Mouse (Mus musculus): Measurements from ENCODE around the gene Gm28051. TPM values are rescaled to one million over a fixed set of nuclear protein-coding genes. Genes with fewer than 3 reads are reported as not detected.
A peak's percentile ranks its signal among the peaks of the same experiment; 100 is the strongest.

The Gm28051 gene
- polyA plus RNA-seq, 1 experiment from 2014 or later = not detected

DNA sequence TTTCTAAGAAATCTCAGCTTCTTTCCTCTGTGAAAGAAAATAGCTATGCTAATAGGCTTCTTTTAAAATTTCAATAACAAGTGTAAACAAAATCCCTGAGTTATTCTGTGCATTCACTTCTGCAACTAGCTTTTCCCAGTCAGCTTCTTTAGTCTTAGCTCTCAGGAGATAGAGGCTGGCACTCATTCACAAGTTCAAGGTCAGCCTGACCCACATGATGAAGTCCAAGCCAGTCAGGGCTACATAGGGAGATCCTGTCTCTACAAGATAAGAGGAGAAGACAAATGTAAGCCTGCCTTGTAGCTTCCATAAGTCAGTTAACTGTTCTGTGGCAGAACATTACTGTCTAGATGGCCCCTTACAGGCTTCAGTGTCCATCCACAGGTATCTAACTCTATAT, 6.1 kb upstream of the Gm28051 start:
- H3K9ac ChIP-seq = no peak overlapping the region
- no peak overlapping the region for H3K27ac ChIP-seq
- no peak overlapping the region for H3K4me3 ChIP-seq
- no peaks in the 10 kb centered on the region for H3K9me3 ChIP-seq
- H3K27me3 ChIP-seq = no peaks in the 10 kb centered on the region
- ATAC-seq (ENCODE audit: insufficient number of reproducible peaks, insufficient read depth, low FRiP score, low TSS enrichment) = no peak
- no peak overlapping the region for H3K4me2 ChIP-seq (replicated peaks)
- H3K36me3 ChIP-seq = peaks cover 43% of the 10 kb centered on the region
- peaks cover 9% of the 10 kb centered on the region for H3K4me1 ChIP-seq

DNA sequence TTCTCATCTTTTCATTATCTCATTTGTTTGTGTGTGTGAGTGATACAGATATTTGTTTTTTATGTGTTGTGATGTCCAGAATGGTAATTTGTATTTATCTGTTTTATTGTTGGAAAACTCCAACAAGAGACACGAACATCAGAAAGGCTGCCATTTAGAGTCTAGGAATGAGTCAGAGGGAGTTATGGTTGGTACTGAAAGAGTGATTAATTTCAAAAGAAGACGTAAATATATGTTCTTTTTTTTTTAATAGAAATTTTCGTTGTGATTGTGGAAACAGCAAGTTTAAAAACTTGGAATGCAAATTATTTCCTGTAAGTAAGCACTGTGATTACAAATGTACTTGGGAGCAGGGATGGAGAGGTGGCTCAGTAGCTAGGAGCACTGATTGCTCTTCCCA, 4.1 kb upstream of the Gm28051 start:
- no peak for ATAC-seq (ENCODE audit: insufficient number of reproducible peaks, insufficient read depth, low FRiP score, low TSS enrichment)
- H3K27ac ChIP-seq = no peak overlapping the region
- H3K4me3 ChIP-seq = no peak overlapping the region
- peaks cover 12% of the 10 kb centered on the region for H3K4me1 ChIP-seq
- no peak overlapping the region for H3K9ac ChIP-seq
- no peaks in the 10 kb centered on the region for H3K27me3 ChIP-seq
- H3K9me3 ChIP-seq = no peaks in the 10 kb centered on the region
- peaks cover 25% of the 10 kb centered on the region for H3K36me3 ChIP-seq
- 86% methylated on average over 3 of the region's 3 CpGs for WGBS
- H3K4me2 ChIP-seq (replicated peaks) = no peak overlapping the region

DNA sequence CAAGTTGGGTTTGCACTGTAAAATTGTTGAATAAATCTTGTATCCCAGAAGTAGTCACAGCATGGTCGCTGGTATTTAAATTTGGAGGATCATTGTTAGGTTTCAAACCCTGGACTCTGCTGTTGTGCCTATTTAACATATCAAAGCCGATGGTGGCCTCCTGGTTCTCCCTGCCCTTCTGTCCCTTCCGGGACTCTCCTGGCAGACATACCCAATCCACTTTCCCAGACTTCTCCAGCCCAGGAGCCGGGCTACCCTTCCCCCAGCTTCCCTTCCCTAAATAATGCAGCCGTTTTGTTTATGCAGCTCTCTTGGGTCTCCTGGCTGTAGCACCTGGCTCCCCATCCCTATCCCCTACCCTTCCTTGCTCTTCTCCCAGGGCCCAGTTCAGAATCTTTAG, 1.4 kb upstream of the Gm28051 start:
- peaks cover 12% of the 10 kb centered on the region for H3K36me3 ChIP-seq
- H3K4me1 ChIP-seq = peaks cover 17% of the 10 kb centered on the region
- peak overlapping the region; percentile 70 for H3K9ac ChIP-seq
- no peaks in the 10 kb centered on the region for H3K27me3 ChIP-seq
- no peaks in the 10 kb centered on the region for H3K9me3 ChIP-seq
- H3K4me3 ChIP-seq = peak overlapping the region; percentile 64
- no peak overlapping the region for H3K27ac ChIP-seq
- peak overlapping the region; percentile 83 for H3K4me2 ChIP-seq (replicated peaks)
- 5% methylated on average over 5 of the region's 5 CpGs for WGBS
- no peak for ATAC-seq (ENCODE audit: insufficient number of reproducible peaks, insufficient read depth, low FRiP score, low TSS enrichment)

DNA sequence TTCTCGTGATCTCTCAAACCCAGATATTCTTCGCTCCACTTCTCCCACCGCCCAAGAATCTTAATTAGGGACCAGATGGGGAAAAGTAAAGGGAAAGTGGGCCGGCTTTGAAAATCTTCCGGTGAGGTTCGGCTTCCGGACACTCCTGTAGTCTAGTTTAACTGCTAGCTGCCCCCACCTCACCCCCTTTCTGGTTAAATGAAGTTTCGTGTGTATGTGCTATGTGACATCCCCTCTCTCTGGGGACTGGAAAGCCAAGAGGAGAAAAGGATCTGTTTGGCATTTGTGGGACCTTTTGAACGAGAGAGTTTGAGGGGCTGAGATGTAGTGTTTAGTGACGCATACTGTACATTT, 815 bp upstream of the Gm28051 start, which contains the start of gene Gm20604:
Gm20604 (minus strand) TSS at position 270 of the 354 bp plus-strand sequence.
- Histone ChIP-seq H3K4me3 (peak within 1 kb of the TSS; percentile 64), H3K27ac (peak within 1 kb of the TSS; percentile 91), H3K4me1 (peaks cover 17% of the 10 kb centered on the region), H3K9me3 (no peaks in the 10 kb centered on the region), H3K36me3 (peaks cover 15% of the 10 kb centered on the region), H3K9ac (peak within 1 kb of the TSS; percentile 70), H3K27me3 (no peaks in the 10 kb centered on the region), H3K4me2 (replicated peaks) (peak within 1 kb of the TSS; percentile 83)
- no peak for ATAC-seq (ENCODE audit: insufficient number of reproducible peaks, insufficient read depth, low FRiP score, low TSS enrichment)
- under 1% methylated on average over 10 of the region's 10 CpGs for WGBS

DNA sequence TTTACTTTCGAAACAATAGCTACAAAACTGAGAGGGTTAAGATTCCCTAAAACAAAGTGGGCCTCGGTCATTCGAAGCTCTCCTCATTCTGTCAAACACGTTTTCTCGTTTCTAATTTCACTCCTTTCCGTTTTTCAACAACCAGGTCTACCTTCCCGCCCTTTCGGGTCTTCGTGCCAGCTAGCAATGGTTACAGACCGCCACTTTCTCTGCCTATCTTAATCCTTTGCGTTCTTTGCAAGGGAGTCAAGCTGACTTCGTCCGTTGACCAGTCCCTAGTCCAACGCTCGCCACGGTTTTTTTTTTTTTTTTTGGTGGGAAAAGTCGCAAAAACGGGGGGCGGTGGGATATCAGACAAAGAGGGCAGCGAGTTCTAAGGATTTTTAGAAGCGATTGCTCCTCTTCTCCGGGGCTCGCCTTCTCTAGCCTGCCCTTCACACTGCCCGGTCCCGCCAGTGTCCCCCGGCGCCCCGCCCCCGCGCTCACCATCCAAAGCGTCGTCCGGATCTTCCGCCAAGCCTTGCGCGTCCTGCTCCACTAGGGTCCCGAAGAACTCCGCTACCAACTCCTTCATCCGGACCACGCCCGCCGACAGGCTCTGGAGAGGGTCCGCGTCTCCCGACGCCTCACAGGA, 393 bp downstream of the Gm28051 start:
- Histone ChIP-seq H3K9ac (peak overlapping the region; percentile 70), H3K4me2 (replicated peaks) (peak overlapping the region; percentile 83), H3K4me3 (peak overlapping the region; percentile 64), H3K27ac (peak overlapping the region; percentile 91), H3K4me1 (peaks cover 17% of the 10 kb centered on the region), H3K9me3 (no peaks in the 10 kb centered on the region), H3K36me3 (peaks cover 10% of the 10 kb centered on the region; the same call in 1 of the 2 replicates), H3K27me3 (no peaks in the 10 kb centered on the region)
- WGBS = 2% methylated on average over 45 of the region's 46 CpGs
- ATAC-seq (ENCODE audit: insufficient number of reproducible peaks, insufficient read depth, low FRiP score, low TSS enrichment) = no peak; the same call in 1 of the 2 replicates

DNA sequence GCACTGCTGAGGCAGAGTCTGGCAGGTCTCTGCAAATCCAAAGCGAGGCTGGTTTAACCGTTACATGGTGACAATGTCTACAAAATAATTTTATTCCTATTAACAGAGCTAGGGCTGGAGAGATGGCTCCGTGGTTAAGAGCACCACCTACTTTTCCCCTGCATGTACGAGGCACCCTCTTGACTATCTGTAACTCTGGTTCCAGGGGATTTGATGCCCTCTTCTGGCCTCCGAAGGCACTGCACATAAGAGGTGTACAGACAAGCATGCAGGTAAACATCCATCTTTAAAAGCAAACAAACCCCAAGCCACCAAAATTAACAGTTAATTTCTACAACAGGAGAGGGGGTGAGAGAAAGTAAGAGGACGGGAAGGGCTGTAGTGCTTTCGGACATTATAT, 1.3 kb downstream of the Gm28051 start:
- Histone ChIP-seq H3K9ac (no peak overlapping the region), H3K36me3 (peaks cover 10% of the 10 kb centered on the region; the same call in 1 of the 2 replicates), H3K4me1 (peaks cover 17% of the 10 kb centered on the region), H3K27ac (no peak overlapping the region), H3K4me3 (peak overlapping the region; percentile 64), H3K9me3 (no peaks in the 10 kb centered on the region), H3K27me3 (no peaks in the 10 kb centered on the region), H3K4me2 (replicated peaks) (peak overlapping the region; percentile 83)
- 90% methylated on average over 7 of the region's 7 CpGs for WGBS
- ATAC-seq (ENCODE audit: insufficient number of reproducible peaks, insufficient read depth, low FRiP score, low TSS enrichment) = no peak

DNA sequence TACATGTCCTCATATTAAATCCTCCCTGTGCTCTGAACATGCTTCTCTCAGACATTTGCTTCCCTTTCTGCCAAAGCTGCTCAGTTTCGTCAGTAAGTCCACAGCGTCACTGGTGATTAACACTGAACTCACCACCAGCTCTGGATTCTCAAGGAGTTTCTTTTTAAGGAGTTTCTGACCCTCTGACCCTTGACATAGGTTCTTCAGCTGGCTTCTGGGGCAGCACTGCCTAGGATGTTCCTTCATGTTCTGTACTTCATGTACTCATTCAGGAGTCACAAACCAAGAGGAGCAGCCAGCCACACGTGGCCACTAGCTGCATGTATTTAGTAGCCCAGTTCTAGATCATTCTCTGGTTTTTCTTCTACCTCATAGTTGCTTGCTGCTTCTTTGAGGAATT, 9.3 kb downstream of the Gm28051 start:
- no peak for ATAC-seq (ENCODE audit: insufficient number of reproducible peaks, insufficient read depth, low FRiP score, low TSS enrichment)
- H3K4me3 ChIP-seq = no peak overlapping the region
- no peaks in the 10 kb centered on the region for H3K9me3 ChIP-seq
- H3K27me3 ChIP-seq = no peaks in the 10 kb centered on the region
- 81% methylated on average over 3 of the region's 3 CpGs for WGBS
- H3K36me3 ChIP-seq = peaks cover 4% of the 10 kb centered on the region; the same call in 1 of the 2 replicates
- H3K4me1 ChIP-seq = peaks cover 10% of the 10 kb centered on the region
- no peak overlapping the region for H3K4me2 ChIP-seq (replicated peaks)
- no peak overlapping the region for H3K27ac ChIP-seq
- no peak overlapping the region for H3K9ac ChIP-seq

DNA sequence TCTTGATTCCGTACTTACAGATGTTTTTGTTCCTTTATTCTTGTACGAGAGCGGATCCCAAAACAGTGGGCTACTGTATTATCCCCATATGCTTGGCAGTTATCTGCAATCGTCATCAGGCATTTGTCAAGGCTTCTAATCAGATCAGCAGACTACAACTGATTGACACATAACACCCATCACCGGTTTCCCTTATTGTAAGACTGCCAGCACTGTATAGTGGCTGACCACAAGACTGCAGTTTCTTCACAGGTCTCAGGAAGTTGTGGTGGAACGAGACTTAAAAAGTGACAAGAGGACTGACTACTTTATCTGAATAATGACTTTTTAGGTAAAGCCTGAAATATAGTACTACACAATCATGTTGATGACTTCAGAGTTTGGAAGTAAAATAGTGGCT, 12.7 kb downstream of the Gm28051 start:
- H3K4me3 ChIP-seq = no peak overlapping the region
- H3K9ac ChIP-seq = no peak overlapping the region
- 55% methylated on average over 6 of the region's 6 CpGs for WGBS

DNA sequence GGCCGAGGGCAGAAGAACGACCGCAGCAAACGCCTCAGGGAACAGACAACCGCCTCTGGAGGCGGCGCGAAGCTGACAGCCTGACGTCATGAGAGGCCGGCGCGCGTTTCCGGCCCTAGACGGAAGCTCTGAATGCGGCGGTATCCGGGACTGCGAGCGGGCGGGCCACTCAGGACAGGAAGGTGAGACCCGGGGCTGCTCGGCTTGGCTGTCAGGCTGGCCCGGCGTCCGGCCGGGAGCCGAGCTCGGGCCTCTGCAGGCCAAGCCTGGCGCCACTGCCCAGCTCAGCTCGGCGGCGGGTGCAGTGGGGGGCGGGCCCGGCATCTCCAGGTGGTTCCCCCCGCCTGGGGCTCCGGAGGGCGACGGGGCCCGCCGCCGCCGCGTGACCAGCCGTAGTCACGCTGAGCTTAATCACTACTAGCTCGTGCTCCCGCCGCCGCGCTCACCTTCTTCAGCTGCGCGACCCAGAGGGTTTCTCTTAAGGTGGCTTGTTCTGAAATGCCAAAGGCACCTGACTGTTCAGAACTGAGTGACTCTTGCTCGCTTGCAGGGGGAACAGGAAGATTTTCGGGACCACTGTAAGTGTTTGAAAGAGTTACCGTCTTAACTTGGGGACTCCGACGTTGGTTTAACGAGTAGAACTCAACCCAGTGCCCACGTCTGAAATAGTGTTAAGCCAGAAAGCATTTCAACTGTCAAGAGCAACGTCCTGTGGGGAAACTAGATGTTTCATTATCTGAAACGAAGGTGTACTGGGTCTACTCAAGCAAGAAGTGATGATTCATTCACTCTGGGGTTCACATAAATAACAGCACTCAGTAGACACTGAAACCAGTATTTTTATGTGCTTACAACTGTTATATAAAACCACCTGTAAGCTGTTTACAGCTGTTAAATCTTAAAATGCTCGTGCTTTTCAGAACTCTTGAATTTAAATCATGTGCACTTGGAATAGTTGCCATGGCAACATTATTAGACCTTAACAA, 13.7 kb downstream of the Gm28051 start, which contains the start of the genes Moap1 and Tmem251:
Moap1 (minus strand) TSS at position 73 of the 986 bp plus-strand sequence.
Tmem251 (plus strand) TSS at position 174 of the 986 bp plus-strand sequence.
- under 1% methylated on average over 61 of the region's 63 CpGs for WGBS
- Histone ChIP-seq H3K36me3 (peaks cover 6% of the 10 kb centered on the region; the same call in 1 of the 2 replicates), H3K4me2 (replicated peaks) (peak within 1 kb of the TSS; percentile 66), H3K27ac (peak within 1 kb of the TSS; percentile 87), H3K9me3 (no peaks in the 10 kb centered on the region), H3K9ac (peak within 1 kb of the TSS; percentile 88), H3K27me3 (no peaks in the 10 kb centered on the region), H3K4me3 (peak within 1 kb of the TSS; percentile 90), H3K4me1 (peaks cover 17% of the 10 kb centered on the region)
- peak; percentile 94 for ATAC-seq (ENCODE audit: insufficient number of reproducible peaks, insufficient read depth, low FRiP score, low TSS enrichment)

More for the DNA sequence above, 12.7 kb downstream of the Gm28051 start:
- Histone ChIP-seq H3K4me1 (peaks cover 17% of the 10 kb centered on the region), H3K4me2 (replicated peaks) (peak overlapping the region; percentile 66; the same call in 1 of the 2 replicates), H3K27me3 (no peaks in the 10 kb centered on the region), H3K9me3 (no peaks in the 10 kb centered on the region), H3K36me3 (peaks cover 6% of the 10 kb centered on the region; the same call in 1 of the 2 replicates), H3K27ac (no peak overlapping the region)
- no peak for ATAC-seq (ENCODE audit: insufficient number of reproducible peaks, insufficient read depth, low FRiP score, low TSS enrichment)

DNA sequence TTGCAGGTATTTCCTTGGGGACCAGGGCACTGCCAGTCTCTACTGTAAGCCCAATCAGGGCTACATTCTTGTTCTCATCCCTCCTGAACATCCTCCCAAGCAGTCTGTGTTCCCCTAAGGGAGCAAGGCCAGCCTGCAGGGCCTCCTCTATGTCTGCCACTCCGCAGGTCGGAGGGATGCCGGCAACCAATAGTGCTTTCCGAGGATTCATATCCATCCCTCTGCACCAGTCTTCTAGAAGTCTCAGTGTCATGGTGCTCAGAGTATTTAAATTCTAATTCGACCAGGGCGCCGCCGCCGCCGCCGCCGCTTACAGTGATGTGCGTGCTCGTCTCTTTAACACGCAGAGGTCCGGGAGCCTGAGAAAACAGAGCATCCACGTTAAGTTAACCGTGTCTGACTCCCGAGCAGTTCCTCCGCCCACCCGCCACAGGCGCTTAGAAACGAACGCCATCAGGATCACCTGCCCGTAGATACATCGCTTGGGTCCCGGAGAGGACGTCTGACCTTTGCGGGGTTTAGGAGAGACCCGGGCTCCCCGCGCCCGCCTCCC, 14.5 kb downstream of the Gm28051 start:
- Histone ChIP-seq H3K4me2 (replicated peaks) (peak overlapping the region; percentile 66), H3K27me3 (no peaks in the 10 kb centered on the region), H3K36me3 (peaks cover 3% of the 10 kb centered on the region; the same call in 1 of the 2 replicates), H3K4me1 (peaks cover 17% of the 10 kb centered on the region), H3K27ac (peak overlapping the region; percentile 87), H3K9ac (peak overlapping the region; percentile 88), H3K4me3 (peak overlapping the region; percentile 90), H3K9me3 (no peaks in the 10 kb centered on the region)
- peak; percentile 5; the same call in 1 of the 2 replicates for ATAC-seq (ENCODE audit: insufficient number of reproducible peaks, insufficient read depth, low FRiP score, low TSS enrichment)
- under 1% methylated on average over 33 of the region's 33 CpGs for WGBS

DNA sequence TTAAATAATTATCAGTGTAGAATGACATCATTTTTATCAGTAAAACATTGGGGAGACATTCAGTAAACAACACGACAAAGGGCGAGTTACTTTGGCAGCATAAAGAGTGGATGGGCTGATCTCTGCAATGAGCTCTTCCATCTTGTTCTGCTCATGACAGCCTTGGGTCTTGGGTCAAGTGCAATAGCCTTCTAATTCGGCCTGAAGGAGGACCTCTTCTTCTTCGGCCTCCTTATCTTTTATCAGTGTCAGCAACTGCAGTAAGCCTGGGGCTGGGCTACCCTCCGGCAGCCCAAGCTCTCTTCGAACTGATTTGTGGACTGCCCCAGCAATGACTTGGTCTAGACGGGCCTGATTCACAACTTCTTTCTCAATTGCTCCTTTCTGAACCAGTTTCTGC, 15.5 kb downstream of the Gm28051 start:
- H3K4me1 ChIP-seq = peaks cover 17% of the 10 kb centered on the region
- no peaks in the 10 kb centered on the region for H3K9me3 ChIP-seq
- 88% methylated on average over 7 of the region's 7 CpGs for WGBS
- H3K36me3 ChIP-seq = 0 out of 2 replicates have a peak, but pooled peaks cover 2% of the 10 kb centered on the region
- no peak for ATAC-seq (ENCODE audit: insufficient number of reproducible peaks, insufficient read depth, low FRiP score, low TSS enrichment)
- no peak overlapping the region for H3K4me2 ChIP-seq (replicated peaks)
- no peak overlapping the region for H3K27ac ChIP-seq
- H3K27me3 ChIP-seq = no peaks in the 10 kb centered on the region
- 0 out of 2 replicates have a peak overlapping the region, but pooled peaks have one; percentile 88 for H3K9ac ChIP-seq
- no peak overlapping the region for H3K4me3 ChIP-seq

Data from embryonic facial prominence, embryonic 12.5 days (tissue).